ENCODE assay signal across 21 mouse cellular contexts in the genomic region with DNA sequence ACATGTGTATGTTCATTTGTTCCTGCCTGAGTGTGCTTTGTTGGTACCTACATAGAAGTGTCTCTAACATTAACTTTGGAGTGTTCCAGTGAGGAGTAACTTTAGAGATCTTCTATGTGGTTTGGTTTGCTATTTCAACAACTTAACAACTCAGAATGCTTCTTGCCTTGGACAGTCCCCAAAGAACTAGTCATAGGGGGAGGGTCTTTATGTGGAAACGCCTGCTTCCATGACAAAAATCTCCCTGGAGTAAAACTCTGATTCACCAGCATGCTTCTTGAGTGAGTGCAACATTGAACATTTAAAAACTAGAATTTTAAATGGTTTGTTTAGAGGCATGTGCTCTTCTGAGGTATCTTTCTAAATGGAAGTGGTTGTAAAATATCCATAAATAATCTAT.
DNase-seq lines count a peak whose midpoint lies in the region; TF ChIP-seq lines count a peak whose summit lies in the region.
"Had no signal": no experiment of that assay in that cellular context is flagged by ENCODE, and none has a peak within 500 bp of the region (broad histone marks: within the 10 kb centered on the region; RNA-seq: fewer than 3 reads in every experiment).

No protein-coding gene starts in this region.

- DNase-seq in adrenal gland, adult 2 months, result peak; percentile 13
- no peak for DNase-seq in adrenal gland, postnatal 36 days
- DNase-seq in 3134 (ENCODE audit: extremely low read depth, insufficient read length, low spot score) (peak; percentile 11), NIH3T3 (ENCODE audit: low read depth) (peak; percentile 84)
- no peak for DNase-seq in testis, postnatal 10 days (ENCODE audit: low spot score)
- no peak for DNase-seq in ovary, postnatal 36 days (ENCODE audit: low spot score)
- DNase-seq in lung, postnatal 4 days, result no peak
- DNase-seq: adrenal gland, postnatal 14 days; cerebellum, adult 11-12 months; cerebellum, adult 8-10 months; cerebellum, postnatal 14 days; gastrocnemius, postnatal 14 days; heart, adult 11 months; heart, postnatal 4 days; kidney, adult 2 months had no signal

- H3K4me1 ChIP-seq in embryonic fibroblast, embryonic 13.5 days (ENCODE audit: control insufficient read depth, insufficient read depth, low read length), result no peaks in the 10 kb centered on the region; the same call in 1 of the 2 replicates
- H3K4me1 ChIP-seq: forebrain, embryonic 12.5 days; forebrain, embryonic 15.5 days; heart, embryonic 12.5 days; heart, embryonic 15.5 days; hindbrain, embryonic 15.5 days had no signal

- no peak for TF ChIP-seq POLR2A in embryonic fibroblast, embryonic 13.5 days (IDR thresholded peaks at IDR 0.05; ENCODE audit: low read depth, low read length)

- peak overlapping the region; percentile 61; the same call in 1 of the 2 replicates for H3K27ac ChIP-seq in embryonic fibroblast, embryonic 13.5 days (ENCODE audit: insufficient read depth, low read length)
- H3K27ac ChIP-seq: forebrain, embryonic 12.5 days; forebrain, embryonic 15.5 days; heart, embryonic 15.5 days; hindbrain, embryonic 15.5 days had no signal

- no peak for TF ChIP-seq CTCF in embryonic fibroblast, embryonic 13.5 days (IDR thresholded peaks at IDR 0.05; ENCODE audit: borderline replicate concordance, insufficient read depth, low read length)

- no peak overlapping the region for H3K4me3 ChIP-seq in embryonic fibroblast, embryonic 13.5 days (ENCODE audit: insufficient read depth, low read length)
- H3K4me3 ChIP-seq: forebrain, embryonic 12.5 days; forebrain, embryonic 15.5 days; heart, embryonic 12.5 days; heart, embryonic 15.5 days; hindbrain, embryonic 15.5 days had no signal

Comparison
In these comparisons a context has a peak if more than half of its experiments do, and no peak if none do; other contexts are left out.
1. DNase-seq: peak in adrenal gland, adult 2 months (single experiment), 3134 (single experiment) and NIH3T3 (single experiment); none in adrenal gland, postnatal 36 days (0 of 2), testis, postnatal 10 days (single experiment), ovary, postnatal 36 days (single experiment) and lung, postnatal 4 days (0 of 2).